Mouse (Mus musculus): ENCODE results near the gene Dmap1.
A peak's percentile ranks its signal among the peaks of the same experiment; 100 is the strongest.

Gene Dmap1

DNA sequence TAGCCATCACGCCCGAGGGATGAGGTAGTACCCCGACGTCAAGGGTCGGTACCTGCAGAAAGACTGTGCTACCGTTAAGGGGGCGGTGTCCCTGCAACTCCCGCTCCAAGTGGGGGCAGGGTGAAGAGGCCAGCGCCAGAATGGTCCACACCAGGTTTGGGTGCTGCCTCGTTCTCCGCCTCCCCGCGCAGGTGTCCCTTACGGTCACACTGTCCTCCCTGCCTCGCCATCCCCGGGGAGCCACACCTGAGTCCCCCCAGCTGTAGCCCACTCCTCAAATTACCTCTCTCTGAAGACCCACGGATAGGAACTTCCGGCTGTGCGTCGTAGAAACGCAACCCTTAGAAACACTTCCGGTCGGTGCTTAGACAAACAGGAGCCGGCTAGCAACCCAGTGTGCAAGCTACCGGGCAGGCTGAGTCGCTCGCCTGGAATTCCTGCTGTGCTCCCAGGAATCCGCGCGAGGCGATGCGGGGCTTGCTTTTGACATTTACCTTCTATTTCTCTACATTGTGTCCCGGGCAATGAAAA, at the start of gene Dmap1:
Dmap1 (minus strand) TSS at position 343 of the 531 bp plus-strand sequence.
- peak; percentile 54 for DNase-seq (ENCODE audit: low read depth)

DNA sequence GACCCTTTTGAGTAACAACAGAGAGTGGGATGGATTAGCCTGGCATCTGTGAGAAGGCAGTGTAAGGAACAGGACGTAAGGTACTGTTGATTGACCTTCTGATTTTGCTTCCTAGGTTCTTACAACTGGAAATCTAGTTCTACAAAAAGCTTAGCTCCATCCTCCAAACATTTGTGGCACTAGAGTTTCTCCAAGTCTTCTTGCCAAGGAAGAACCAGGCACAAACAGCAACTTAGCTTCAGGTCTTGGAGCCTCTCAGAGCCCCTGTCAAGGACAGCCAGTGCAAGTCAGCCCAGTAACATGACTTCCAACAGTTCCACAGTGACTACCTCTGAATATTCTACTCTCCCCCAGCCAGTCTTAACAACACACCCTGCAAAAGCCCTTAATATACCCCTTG, 42.0 kb upstream of the Dmap1 start, which contains the start of gene Gm12845:
Gm12845 (plus strand) TSS at position 301 of the 400 bp plus-strand sequence.
- DNase-seq (ENCODE audit: low read depth) = no peak

DNA sequence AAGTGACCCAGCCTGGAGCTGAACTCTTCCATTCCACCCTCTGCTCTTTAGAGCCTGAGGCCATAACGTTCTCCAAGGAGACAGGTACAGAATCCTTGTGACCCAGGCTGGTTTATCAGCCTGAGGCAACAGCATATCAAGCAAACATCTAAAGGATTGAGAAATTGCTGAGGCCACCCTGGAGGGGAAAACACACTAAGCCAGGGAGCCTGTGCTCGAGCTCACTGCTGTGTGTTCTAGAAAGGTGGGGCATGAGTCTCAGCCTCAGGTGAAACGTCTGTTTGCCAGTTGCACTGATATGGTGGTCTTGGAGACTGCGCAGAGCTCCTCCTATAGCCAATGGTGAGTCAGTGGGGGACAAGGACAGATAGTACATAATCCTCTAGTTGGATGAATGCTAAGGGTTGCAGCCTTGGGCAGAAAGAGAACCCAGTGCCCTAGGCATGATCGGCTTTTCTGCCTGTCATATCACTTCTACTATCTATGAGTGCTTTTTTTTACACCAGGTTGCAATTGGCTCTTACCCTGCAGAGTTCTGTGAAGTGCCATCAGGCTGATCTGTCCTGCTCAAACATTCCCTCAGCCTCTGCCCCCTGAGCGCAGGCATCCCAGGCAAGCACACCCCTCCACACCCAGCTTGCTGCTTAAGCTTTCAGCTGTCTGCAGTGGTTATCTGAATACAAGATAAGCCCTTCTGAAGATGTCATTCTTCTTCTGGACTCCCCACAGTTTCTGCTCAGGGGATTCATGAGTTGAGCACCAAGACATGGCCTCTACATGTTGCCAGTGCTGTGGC, 31.4 kb upstream of the Dmap1 start:
- no peak for DNase-seq (ENCODE audit: low read depth)

DNA sequence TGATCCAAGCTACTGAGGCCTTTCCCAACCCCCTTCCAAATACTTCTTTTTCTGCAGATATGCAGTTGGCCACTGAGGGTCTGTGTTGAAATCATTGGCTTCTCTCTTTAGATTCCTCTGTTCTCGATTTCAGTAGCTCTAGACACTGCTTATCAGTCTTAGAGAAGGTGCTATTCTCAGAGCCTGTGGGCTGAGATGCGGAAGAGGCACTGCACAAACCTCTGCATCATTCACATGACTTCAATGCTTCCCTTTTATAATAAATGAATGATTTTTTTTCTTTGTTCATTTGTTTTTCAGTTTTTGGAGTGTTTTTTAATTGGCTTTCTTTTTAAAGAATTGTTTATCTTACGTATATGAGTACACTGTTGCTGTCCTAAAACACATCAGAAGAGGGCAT, 30.2 kb upstream of the Dmap1 start:
- no peak for DNase-seq (ENCODE audit: low read depth)

DNA sequence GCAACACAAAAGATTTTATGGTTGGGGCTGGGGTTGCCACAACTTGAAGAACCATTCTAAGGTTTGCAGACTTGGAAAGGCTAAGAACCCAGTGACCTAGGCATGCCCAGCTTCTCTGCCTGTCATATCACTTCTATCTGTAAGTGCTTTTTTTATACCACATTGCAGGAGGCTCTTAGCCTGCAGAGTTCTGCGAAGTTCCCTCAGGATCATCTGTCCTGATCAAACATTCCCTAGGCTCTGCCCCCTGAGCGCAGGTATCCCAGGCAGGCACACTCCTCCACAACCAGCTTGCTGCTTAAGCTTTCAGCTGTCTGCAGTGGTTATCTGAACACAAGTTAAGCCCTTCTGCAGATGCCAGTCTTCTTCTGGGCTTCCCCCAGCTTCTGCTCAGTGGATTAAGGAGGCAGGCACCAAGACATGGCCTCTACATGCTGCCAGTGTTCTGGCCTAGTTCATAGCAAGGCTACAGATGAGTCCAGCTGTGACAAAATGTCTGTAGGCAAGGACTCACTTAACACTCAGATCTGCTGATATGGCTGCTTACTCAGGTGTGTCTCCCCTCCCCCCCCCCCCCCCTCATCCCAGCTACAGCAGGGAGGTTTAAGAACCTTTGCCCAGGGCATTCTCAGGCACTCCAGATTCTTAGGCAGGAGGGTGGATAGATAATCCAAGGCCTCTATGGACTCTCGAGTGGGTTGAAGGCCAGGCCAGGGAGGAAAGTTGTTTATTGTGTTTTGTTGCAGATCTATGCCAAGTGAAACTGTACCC, 26.9 kb upstream of the Dmap1 start:
- no peak for DNase-seq (ENCODE audit: low read depth)

DNA sequence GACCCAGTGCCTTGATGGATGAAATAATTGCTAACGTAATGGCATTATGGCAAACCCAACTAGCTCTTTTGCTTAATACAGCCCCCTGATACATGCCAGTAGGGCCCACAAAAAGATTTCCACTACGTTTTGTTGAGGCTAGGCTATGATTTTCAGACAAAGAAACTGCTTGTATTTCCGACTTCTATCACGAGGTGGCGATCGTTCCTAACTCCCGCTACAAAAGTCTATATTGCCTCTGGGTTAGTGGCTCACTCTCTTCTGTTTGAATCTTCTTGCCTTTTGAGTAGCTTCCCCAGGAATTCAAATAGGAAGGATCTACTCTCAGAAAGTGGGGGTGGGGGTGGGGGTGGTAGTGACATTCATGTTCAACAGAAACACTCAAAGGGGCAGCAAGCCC, 23.3 kb upstream of the Dmap1 start:
- peak; percentile 20 for DNase-seq (ENCODE audit: low read depth)

DNA sequence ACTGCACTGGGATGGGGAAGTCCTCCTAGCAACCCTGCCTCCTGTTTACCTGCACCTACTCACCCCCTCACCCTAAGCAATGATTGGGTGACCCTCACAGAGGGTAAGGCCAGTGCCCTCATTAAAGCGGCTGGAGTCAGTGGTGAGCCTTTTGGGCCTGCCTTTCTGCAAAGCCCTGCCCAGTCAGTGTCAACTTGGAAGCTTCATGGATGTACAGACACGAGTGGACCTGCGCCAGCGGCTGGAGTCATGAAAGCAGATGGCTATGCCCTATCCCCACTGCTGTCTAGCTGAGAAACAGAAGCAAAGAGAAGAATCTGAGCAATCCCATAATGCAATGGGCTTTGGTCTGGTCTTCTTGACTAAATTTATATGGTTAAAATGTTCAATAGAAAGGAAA, 4.3 kb upstream of the Dmap1 start:
- DNase-seq (ENCODE audit: low read depth) = no peak

DNA sequence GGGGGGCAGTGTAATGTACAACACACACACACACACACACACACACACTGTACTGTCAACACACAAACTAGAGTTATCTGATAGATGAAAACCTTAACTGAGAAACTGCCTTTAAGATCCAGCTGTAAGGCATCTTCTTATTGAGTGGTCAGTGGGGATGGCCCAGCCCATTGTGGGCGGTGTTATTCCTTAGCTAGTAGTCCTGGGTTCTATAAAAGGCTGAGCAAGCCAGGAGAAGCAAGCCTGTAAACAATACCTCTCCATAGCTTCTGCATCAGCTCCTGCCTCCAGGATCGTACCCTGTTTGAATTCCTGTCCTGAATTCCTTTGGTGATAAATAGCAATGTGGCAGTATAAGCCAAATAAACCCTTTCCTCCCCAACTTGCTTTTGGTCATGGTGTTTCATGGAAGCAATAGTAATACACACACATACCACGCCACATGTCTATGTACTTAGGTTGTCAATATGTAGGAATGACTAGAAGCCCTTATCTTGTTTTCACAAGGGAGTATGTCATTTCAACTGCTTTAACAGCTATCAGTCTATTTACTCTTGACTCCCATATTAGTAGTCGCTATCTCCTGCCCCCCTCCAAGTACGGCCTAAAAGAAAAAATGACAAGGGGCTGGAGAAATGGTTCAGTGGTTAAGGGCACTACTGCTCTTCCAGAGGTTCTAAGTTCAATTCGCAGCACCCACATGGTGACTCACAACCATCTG, 1.1 kb upstream of the Dmap1 start:
- DNase-seq (ENCODE audit: low read depth) = no peak

DNA sequence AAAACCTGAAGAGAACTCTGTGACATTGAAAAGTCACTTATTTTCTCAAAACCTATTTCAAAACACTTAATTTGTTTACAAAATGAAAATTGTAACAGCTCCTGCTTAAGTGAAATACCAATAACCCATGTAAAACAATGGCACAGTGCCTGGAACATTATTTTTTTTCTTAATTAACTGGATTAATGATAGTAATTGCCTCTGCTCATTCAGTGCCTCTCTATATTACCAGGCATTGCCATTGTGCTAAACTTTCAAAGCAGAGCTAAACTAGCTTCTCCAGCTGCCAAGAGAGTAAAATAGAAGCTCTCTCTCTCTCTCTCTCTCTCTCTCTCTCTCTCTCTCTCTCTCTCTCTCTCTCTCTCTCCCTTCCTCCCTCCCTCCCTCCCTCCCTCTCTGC, 390 bp upstream of the Dmap1 start:
- no peak for DNase-seq (ENCODE audit: low read depth)

DNA sequence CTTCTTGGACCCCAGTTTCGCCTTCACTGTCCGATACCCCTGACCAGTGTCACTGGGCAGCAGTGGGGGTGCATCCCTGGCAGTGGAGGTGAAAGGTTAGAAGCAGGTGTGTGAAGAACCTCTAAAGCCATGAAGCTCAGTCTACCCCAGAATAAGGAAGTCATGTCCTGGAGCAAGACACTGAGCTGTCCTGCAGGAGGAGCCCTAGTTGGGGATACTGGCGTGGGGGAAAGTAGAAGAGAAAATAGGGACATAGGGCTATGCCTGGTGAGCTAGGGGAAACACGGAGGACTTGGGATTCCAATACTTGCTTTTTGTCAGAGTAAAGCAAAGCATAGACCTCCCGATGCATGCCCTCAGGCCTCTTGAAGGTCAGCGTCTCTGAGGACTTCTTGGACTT, 1.1 kb downstream of the Dmap1 start:
- DNase-seq (ENCODE audit: low read depth) = no peak

DNA sequence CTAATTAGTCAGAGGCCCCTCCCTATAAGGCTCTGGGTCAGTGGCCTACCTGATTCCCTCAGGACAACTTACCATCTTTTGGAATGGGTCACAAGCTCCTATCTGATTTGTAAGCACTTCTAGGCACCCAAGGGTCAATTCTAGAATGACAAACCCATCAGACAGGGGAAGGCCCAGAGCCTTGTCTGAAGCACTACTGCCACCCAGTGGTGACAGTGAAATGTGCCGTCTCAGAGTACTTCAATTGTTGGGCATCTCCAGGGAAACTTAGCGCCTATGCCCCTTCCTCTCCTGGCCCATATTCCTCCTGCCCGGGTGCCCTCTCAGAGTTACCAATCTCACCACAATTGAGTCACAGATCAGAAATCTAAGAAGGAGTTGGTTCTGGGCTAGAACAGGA, 5.2 kb downstream of the Dmap1 start:
- DNase-seq (ENCODE audit: low read depth) = peak; percentile 36

DNA sequence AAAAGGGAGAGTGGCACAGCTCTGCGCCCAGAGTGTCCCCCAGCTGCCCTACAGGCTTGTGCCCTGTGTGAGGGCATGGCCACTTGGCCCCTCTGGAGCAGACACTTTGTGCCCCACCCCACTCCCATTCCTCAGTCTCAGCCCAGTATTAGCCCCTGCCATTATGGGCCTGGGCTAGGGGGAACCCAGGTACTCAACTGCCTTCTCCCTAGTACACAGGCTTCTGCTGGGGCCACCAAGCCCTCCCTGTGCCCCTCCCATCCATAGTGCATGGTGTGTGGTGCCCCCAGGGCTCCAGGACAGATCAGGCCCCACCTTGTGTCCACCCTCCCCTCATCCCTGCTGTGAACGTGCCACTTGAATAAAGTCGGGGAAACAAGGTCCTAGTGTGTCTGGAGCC, 8.2 kb downstream of the Dmap1 start:
- DNase-seq (ENCODE audit: low read depth) = no peak

DNA sequence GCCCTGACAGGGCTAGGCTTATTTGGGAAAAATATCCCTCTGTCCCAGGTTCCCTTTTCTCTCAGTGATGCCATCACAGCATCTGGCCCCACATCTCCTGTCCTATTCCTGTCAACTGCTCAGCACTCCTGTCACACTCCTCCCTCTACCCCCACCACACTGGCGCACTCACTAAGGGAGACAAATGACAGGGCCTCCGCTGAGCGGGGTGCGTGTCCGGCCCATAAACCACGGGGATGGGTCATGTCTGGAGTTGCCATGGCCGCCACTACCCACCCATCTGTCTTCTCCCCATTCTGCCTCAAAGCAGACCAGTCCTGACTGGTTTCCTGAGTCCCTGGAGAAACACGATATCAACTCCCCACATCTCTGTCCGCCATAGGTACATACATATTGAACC, 10.0 kb downstream of the Dmap1 start:
- DNase-seq (ENCODE audit: low read depth) = no peak

DNA sequence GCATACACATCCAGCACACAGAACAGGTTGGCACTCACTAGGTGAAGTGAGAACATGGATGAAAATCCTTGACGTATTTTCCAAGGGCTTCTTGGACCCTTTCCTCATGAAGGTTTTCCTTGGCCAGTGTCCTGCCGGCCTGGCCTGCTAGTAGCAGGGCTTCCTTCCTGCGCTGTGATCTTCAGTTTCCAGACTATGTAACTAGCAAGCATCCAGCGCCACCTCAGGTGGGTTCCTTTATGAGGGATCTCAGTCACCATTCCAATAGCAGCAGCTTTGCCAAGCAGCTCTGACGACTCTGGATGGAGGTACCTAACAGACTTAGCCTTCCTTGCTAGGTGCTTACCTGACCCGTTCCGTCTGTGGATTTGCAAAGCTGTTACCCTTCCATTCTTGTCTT, 12.2 kb downstream of the Dmap1 start:
- no peak for DNase-seq (ENCODE audit: low read depth)

DNA sequence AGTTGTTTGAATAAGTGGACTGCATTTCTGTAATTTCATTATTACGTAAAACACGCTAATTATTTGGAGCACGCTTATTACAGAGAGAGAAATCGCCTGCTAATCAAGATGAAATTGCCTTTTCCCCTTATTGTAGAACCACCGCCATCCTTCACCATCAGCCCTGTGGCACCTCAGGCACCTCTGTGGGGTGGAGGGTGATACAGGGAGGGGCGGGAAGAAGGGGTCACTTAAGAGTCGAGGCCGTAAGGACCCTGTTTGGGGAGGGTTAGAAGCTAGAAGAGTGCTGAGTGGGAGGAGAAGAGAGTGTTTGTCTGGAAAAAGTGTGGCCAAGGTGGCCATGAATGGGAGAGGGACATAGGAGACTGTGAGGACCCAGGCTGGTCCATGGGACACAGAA, 16.0 kb downstream of the Dmap1 start:
- no peak for DNase-seq (ENCODE audit: low read depth)

DNA sequence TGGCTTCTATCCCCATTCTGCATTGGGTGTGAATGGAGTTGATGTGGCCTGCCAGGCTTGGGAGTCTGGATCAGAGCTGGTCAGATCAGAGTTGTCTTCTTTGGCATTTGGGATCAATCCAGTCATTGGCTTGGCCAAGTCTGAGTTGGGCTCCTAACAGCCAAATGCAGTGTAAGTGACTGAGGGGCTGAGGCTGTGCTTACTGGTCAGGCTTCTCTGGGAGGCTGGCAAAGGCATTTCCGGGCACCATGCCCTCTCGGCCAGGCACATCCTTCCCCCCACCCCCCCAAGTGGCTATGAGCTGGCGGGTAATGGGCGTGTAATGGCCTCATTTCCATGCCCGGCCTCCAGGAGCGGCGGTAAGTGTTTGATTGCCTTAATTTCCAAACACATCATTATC, 16.5 kb downstream of the Dmap1 start:
- peak; percentile 71 for DNase-seq (ENCODE audit: low read depth)

DNA sequence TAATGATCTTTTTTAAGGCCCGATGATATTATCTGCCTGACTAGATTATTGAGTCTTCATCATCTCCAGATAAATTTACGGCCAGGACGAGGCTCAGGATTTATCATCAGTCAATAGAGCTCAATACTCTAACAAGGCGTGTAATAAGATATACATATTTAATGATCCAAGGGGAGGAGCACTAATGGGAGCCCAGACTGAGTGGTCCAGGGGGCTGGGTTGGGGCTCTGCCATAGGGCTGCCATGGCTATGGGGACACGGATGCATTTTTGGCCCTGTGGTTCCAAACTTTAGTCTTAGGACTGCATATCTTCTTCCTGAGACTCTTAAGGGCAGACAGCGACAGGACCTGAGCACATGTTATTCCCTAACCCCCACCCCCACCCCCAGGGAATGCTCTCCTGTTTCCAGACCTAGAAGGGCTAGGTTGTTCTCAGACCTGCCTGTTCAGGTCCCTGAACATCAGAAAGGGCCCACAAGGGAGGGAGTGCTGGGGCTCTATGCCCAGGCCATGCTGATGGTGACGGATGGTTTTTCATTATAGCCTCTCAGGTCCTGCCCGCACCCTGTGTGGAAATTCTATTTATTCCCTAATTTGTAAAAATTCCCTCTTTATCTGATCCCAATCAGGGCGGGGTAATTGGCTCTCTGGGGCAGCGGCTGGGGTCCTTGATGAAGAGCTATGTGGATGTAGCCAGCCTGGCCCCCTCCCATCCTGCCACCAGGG, 17.5 kb downstream of the Dmap1 start:
- DNase-seq (ENCODE audit: low read depth) = no peak

DNA sequence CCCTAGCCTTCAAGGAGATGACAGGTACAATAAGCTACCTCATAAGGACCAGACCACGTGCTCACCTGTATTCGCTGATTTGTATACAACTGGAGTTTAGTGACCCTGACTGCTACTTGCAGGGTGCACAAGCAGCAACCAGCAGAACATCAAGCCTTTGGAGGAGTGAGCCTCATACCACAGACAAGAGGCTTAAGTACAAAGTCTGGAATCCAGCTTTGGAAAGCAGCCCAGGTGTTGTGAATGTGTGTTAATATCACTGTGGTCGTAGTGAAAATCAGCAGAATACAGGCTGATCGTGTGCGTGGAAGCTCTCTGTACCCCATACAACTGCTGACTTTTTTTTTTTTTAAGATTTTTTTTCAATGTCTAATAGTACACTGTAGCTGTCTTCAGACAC, 22.1 kb downstream of the Dmap1 start:
- DNase-seq (ENCODE audit: low read depth) = no peak

DNA sequence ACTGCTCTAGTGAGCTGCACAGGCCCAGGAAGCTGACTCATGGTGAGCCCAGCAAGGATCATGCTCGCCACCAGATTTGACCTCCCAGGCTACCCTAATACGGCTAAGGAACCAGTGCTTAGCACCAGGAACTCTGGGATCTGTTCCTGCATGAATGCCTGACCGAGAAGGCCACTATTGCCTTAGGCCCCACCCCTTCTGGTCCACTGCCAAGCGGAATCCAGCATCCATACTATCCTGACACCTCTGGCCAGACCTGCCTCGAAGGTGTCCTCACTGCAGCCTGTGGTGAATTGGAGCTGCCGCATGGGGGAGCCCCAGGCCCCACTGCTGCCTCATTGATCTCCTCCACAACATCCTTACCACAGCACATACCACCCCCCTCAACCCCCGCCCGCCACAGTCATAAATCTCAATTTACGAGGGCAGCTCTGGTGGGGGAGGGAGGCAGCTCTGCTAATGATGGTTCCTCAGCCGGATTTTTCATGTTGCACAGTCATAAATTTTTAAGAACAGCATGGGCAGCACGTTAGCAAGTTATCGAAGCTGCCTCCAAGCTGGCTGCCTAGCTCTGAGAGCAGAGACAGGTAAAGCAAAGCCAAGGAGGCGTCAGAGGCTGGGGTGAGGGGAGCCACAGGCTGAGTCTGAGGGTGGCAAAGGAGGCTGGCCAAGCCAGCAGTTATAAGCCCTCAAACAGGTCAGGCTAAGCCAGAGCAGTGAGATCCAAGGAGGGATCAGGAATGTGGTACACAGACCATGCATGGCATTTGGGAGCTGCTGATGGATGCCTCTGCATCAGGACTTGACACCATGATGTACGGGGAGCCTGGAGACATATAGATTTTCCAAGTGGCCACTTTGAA, 23.3 kb downstream of the Dmap1 start:
- peak; percentile 33 for DNase-seq (ENCODE audit: low read depth)

DNA sequence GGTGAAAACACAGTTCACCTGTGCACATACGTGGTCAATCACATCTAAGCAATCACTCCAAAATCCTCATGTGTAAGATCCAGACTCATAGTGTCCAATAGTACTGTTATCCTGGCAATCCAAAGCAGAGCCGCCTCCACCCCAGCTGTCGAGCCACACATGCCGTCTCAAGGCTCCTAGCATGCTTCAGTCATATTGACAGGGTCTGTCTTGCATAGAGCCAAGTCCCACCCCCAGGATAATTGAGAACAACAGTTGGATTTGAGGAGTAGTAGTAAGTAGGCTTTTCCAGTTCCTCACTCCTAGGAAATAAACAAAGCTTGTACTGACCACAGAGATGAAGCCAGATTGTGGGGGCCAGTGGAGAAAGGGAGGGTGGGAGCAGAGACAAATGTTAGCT, 24.4 kb downstream of the Dmap1 start:
- no peak for DNase-seq (ENCODE audit: low read depth)

DNA sequence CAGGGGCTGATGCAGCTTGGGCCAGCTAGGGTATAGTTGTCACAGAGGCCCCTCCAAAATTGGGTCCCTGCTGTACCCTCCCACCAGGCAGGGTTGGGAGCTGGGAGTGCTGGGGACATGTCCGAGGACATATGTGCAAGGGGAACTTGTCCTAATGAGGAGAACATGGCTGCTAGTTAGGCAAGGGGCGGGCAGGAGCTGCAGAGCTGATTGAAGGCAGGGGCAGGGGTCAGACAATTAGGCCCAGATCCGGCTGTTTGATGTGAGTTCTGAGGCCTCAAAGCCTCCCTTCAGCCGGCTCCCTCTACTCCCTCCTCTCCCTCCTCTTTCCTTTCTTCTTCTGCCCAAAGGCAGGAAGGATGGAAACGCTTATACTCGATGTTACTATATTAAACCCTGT, 25.1 kb downstream of the Dmap1 start:
- DNase-seq (ENCODE audit: low read depth) = no peak

All from fibroblast of lung, adult 2 months (primary cell).